Mouse (Mus musculus) hindbrain, embryonic 13.5 days (tissue): Measurements from ENCODE around the gene Tomm20l. TPM values are rescaled to one million over a fixed set of nuclear protein-coding genes. Genes with fewer than 3 reads are reported as not detected.
A peak's percentile ranks its signal among the peaks of the same experiment; 100 is the strongest.

Experiments used
- ATAC-seq: fragments of 200-750 bp; cut with Nextera tagmentation; 2 replicates; pipeline ENCODE4 v1.8.0; 2017; ENCODE audit warnings: moderate TSS enrichment; ENCODE audit not compliant: low FRiP score
- H3K27ac ChIP-seq: fragments of 300-500 bp; sonication (generic); 2 replicates; pipeline ENCODE4 v1.5.1; 2015; ENCODE audit warnings: inconsistent platforms, mild to moderate bottlenecking, moderate library complexity
- H3K27me3 ChIP-seq: fragments of 300-500 bp; sonication (generic); 2 replicates; pipeline ENCODE4 v1.6.1; 2015; ENCODE audit warnings: mild to moderate bottlenecking, inconsistent platforms
- H3K36me3 ChIP-seq: fragments of 300-500 bp; sonication (generic); 2 replicates; pipeline ENCODE4 v1.6.1; 2015; ENCODE audit warnings: mild to moderate bottlenecking, inconsistent platforms
- H3K4me1 ChIP-seq: fragments of 300-500 bp; sonication (generic); replicated peaks from 2 replicates; pipeline ENCODE4 v1.6.1; 2015; ENCODE audit warnings: inconsistent platforms
- H3K4me2 ChIP-seq: fragments of 300-500 bp; sonication (generic); 2 replicates; pipeline ENCODE4 v1.6.1; 2015; ENCODE audit warnings: inconsistent platforms, mild to moderate bottlenecking, moderate library complexity
- H3K4me3 ChIP-seq: fragments of 300-500 bp; sonication (generic); 2 replicates; pipeline ENCODE4 v1.5.1; 2015; ENCODE audit warnings: mild to moderate bottlenecking, inconsistent platforms
- H3K9ac ChIP-seq: fragments of 300-500 bp; sonication (generic); 2 replicates; pipeline ENCODE4 v1.6.1; 2015; ENCODE audit warnings: mild to moderate bottlenecking, inconsistent platforms
- H3K9me3 ChIP-seq: fragments of 300-500 bp; sonication (generic); 2 replicates; pipeline ENCODE4 v1.6.1; 2016; ENCODE audit warnings: inconsistent platforms
- WGBS: fragments of 180-500 bp; shearing (Covaris S2); methylation state at CpG from one replicate; pipeline ENCODE4 v1.1.7; 2015; 5-methylcytosine and 5-hydroxymethylcytosine counted together
- polyA plus RNA-seq: library from polyadenylated mRNA; unstranded; fragments of >200 nt; fragmentation: Nextera tagmentation; extraction: Ambion mirVana; gene quantifications from 2 replicates; pipeline ENCODE4 v1.2.1, GENCODE M21; 2015

Tomm20l gene
- polyA plus RNA-seq, 1 experiment from 2014 or later, result not detected

DNA sequence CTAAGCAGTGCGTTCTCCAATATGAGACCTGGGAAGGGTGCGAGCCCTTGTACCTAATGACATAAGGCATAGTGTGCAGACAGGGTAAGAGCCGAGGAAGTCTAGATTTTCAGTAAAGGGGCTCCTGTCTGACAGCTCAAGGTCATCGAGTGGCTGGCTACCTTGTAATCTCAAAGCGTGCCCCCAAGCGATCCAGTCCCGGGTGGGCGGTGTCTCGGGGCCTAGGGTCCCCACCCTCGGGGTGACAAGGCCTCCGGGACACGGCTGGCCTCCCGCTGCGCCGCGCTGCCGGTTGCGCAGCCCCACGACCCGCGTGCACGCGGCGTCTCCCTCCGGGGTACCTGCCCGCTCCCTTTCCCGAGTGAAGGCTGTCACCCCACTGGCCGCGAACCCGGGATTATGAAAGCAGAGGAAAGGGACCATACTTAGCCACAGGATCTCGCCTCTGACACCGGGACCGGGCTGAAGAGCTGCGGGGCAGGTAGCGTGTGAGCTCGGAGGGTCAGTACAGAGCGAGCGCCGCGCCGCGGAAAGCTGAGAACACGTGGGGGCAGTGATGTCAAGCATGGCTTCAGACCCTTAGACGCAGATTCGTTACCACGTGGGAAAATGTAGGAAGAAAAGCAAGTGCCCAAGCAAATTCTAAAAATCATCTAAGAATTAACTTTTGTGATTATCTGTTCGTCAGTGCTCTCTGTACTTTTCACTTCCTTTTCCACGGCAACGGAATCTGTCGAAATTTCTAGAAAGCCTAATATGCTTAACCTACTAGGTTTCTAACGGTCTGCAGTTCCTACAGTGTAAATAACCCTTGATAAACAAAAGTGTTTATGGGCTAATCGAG lies 25.1 kb downstream of the Tomm20l start, which contains the start of the genes Timm9 and 2700049A03Rik:
Gene Timm9, minus strand, starts transcription at position 555 of the 844 bp plus-strand sequence.
Gene 2700049A03Rik, plus strand, starts transcription at position 719 of the 844 bp plus-strand sequence.
- under 1% methylated on average over 52 of the region's 52 CpGs for WGBS
- H3K4me2 ChIP-seq, result peak within 1 kb of the TSS; percentile 89
- peak within 1 kb of the TSS; percentile 86 for H3K27ac ChIP-seq
- peaks cover 31% of the 10 kb centered on the region for H3K36me3 ChIP-seq
- H3K4me1 ChIP-seq, result peaks cover 38% of the 10 kb centered on the region
- peak within 1 kb of the TSS; percentile 99 for H3K4me3 ChIP-seq
- H3K9ac ChIP-seq, result peak within 1 kb of the TSS; percentile 94
- no peaks in the 10 kb centered on the region for H3K27me3 ChIP-seq
- H3K9me3 ChIP-seq, result no peaks in the 10 kb centered on the region
- ATAC-seq, result peak; percentile 95

DNA sequence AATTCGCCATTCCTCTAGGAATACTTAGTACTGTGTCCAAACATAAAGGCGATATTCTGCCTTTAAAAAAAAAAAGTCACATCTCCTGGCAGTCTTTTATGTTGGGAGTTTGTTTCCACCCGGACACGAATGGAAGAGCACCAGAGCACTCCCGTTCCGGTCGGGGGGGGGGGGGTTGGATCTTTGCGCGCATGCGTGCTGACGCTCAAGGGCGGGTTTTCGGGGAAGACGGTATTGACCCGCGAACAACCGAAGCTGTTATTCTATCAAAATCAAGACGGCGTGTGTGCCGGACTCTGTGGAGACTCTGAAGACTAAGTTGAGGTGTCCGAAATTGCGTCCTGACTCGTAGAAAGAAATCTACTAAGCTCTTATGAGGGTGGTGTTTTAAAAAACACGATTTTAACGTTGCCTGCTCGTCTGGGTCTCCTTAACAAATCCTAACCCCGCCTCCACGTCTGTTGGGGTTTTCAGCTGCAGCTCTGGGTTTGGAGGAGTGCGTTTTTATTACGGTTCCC lies 25.8 kb downstream of the Tomm20l start:
- Histone ChIP-seq H3K4me1 (peaks cover 38% of the 10 kb centered on the region), H3K4me3 (peak overlapping the region; percentile 99), H3K9me3 (no peaks in the 10 kb centered on the region), H3K9ac (peak overlapping the region; percentile 94), H3K27ac (peak overlapping the region; percentile 86), H3K27me3 (no peaks in the 10 kb centered on the region), H3K36me3 (peaks cover 31% of the 10 kb centered on the region), H3K4me2 (peak overlapping the region; percentile 89)
- WGBS, result under 1% methylated on average over 30 of the region's 30 CpGs
- ATAC-seq, result peak; percentile 87

DNA sequence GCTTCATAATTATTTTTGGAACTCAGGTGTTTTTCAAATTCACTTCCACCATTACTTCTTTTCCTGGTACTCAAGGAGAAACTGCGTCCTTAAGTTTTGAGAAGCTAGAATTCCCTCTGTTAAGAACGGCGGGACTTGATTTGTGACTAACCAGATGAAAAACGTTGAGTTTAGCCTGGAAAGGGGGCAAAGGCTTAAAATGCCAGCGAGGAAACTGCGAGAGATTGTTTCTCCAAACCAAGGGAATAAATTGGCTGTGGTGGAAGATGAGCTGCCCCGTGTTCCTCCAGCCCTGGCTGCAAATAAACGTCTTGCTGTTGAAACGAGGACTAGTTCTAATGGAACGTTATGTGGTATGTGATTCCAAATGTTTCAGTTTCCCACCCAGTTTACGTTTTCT lies 26.5 kb downstream of the Tomm20l start:
- peaks cover 33% of the 10 kb centered on the region for H3K36me3 ChIP-seq
- WGBS, result 9% methylated on average over 11 of the region's 11 CpGs
- no peak overlapping the region for H3K27ac ChIP-seq
- H3K9me3 ChIP-seq, result no peaks in the 10 kb centered on the region
- no peak for ATAC-seq
- peak overlapping the region; percentile 94 for H3K9ac ChIP-seq
- H3K27me3 ChIP-seq, result no peaks in the 10 kb centered on the region
- H3K4me2 ChIP-seq, result peak overlapping the region; percentile 89
- H3K4me3 ChIP-seq, result peak overlapping the region; percentile 99
- H3K4me1 ChIP-seq, result peaks cover 38% of the 10 kb centered on the region

DNA sequence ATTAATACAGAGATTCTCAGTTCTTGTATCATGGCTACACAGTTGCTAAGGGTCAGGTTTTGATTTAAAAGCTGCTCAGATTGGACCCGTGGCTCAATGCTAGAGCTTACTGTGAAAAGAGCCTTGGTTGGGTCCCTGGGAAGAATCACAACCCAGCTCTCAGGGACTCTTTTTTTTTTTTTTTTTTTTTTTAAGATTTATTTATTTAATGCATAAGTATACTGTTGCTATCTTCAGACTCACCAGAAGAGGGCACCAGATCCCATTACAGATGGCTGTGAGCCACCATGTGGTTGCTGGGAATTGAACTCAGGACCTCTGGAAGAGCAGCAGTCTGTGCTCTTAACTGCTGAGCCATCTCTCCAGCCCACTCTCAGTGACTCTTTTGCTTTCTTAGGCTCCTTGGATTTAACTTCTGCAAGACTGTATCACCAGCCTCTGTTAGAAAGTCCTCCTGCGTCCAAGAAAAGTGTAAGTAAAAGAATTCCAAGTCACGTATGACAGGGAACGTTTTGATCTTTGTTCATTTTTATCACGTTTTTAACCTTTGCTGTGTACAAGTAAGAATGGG lies 28.1 kb downstream of the Tomm20l start:
- no peak overlapping the region for H3K27ac ChIP-seq
- H3K4me3 ChIP-seq, result no peak overlapping the region

DNA sequence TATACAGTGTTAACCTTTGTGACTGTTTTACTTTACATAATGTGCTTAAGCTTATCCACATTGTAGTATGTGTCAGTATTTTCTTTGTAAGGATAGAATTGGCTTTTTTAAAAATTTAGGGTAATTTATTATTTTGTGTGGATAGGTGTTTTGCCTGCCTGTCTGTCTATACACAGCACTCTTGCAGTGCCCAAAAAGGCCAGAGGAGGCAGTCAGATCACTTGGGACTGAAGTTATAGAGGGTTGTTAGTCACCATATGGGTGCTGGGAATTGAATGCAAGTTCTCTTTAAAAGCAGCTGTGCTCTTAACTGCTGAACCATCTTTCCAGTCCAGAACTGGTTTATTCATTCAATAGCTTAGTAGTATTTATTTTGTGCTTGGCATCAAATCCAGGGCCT lies 30.0 kb downstream of the Tomm20l start:
- H3K9ac ChIP-seq, result no peak overlapping the region
- no peak overlapping the region for H3K4me2 ChIP-seq
- peaks cover 27% of the 10 kb centered on the region for H3K4me1 ChIP-seq
- no peaks in the 10 kb centered on the region for H3K27me3 ChIP-seq
- H3K36me3 ChIP-seq, result peaks cover 57% of the 10 kb centered on the region
- no peaks in the 10 kb centered on the region for H3K9me3 ChIP-seq
- H3K27ac ChIP-seq, result no peak overlapping the region
- no peak for ATAC-seq
- no peak overlapping the region for H3K4me3 ChIP-seq

More for the DNA sequence above, 28.1 kb downstream of the Tomm20l start:
- H3K9me3 ChIP-seq, result no peaks in the 10 kb centered on the region
- no peaks in the 10 kb centered on the region for H3K27me3 ChIP-seq
- no peak overlapping the region for H3K9ac ChIP-seq
- 79% methylated on average over 5 of the region's 5 CpGs for WGBS
- peaks cover 38% of the 10 kb centered on the region for H3K4me1 ChIP-seq
- H3K4me2 ChIP-seq, result peak overlapping the region; percentile 89
- peaks cover 42% of the 10 kb centered on the region for H3K36me3 ChIP-seq
- ATAC-seq, result no peak

DNA sequence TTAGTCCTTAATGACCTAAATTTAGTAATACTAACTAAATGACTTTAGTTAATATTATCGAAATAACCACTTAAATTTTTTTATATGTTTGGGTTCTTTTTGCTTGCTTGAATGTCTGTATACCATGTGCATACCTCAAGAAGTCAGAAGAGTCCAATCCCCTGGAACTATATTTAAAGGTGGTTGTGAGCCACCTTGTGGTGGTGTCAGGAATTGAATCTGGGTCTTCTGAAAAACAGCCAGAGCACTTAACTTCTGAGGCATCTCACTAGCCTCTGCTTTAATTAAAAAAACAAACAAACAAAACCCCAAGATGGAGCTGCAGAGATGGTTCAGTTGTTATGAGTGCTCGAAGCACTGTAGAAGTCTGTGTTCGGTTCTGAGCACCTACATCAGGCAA lies 36.4 kb downstream of the Tomm20l start:
- Histone ChIP-seq H3K4me2 (no peak overlapping the region), H3K9ac (no peak overlapping the region), H3K9me3 (no peaks in the 10 kb centered on the region), H3K36me3 (peaks cover 75% of the 10 kb centered on the region), H3K27ac (no peak overlapping the region), H3K4me3 (no peak overlapping the region), H3K4me1 (no peaks in the 10 kb centered on the region), H3K27me3 (no peaks in the 10 kb centered on the region)
- no peak for ATAC-seq
- 94% methylated on average over 3 of the region's 3 CpGs for WGBS

DNA sequence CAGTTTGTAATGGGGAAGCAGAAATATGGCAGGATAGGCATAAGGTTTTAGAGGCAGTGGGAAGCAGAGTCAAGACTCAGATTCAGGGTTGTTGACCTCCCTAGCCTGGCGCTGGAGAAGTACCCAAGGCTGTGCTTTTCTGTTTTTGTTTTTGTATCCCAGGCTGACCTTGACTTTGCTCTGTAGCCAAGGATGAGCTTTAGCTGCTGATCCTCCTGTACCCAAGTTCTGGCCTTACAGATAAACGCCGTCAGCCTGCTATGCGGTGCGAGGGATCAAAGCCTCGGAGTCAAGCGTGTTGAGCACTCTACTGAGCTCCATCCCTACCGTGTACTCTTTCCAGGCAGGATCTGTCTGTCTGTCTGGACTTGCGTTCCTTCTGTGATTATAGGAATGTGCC lies 37.6 kb downstream of the Tomm20l start:
- Histone ChIP-seq H3K9ac (no peak overlapping the region), H3K27ac (no peak overlapping the region), H3K27me3 (no peaks in the 10 kb centered on the region), H3K4me3 (no peak overlapping the region), H3K36me3 (peaks cover 75% of the 10 kb centered on the region), H3K9me3 (no peaks in the 10 kb centered on the region), H3K4me2 (no peak overlapping the region), H3K4me1 (no peaks in the 10 kb centered on the region)
- ATAC-seq, result no peak
- 95% methylated on average over 9 of the region's 9 CpGs for WGBS

DNA sequence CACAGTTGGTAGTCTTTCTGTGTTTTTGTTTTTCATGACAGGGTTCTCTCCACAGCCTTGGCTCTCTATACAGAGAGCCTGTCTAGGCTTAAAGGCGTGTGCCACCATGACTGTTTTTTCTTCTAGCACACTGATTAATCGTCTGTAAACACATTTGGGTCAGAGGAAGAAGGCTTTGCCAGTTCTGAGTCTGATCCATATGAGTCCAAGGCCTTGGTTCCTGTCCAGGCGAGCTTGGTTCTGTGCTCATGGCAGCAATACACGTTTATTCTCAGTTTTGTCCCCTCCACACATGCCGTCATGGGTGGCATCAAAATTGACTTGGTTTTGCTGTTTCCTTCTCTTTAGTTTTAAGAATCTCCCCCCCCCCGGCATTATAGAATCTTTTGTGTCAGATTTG lies 38.2 kb downstream of the Tomm20l start:
- Histone ChIP-seq H3K4me2 (no peak overlapping the region), H3K4me3 (no peak overlapping the region), H3K9ac (no peak overlapping the region), H3K36me3 (peaks cover 74% of the 10 kb centered on the region), H3K27me3 (no peaks in the 10 kb centered on the region), H3K4me1 (no peaks in the 10 kb centered on the region), H3K9me3 (no peaks in the 10 kb centered on the region), H3K27ac (no peak overlapping the region)
- no peak for ATAC-seq
- WGBS, result 89% methylated on average over 6 of the region's 6 CpGs

DNA sequence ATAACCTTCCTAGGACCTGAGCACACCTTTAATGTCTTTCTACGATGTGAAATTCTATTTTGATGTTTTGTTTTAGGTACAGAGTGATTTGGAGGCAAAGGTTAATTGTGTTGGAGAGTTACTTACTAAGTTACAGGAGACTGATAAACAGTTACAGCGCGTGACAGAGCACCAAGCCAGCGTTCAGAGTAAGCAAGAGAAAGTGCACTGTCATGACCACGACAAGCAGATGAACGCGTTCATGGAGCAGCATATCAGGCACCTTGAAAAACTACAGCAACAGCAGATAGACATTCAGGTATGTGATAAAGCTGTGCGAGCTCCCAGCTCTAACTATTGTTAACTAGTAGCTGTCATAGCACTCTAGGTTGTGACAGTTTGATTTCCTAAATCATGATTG lies 38.9 kb downstream of the Tomm20l start:
- no peak overlapping the region for H3K27ac ChIP-seq
- H3K4me3 ChIP-seq, result no peak overlapping the region
- no peak overlapping the region for H3K9ac ChIP-seq
- H3K27me3 ChIP-seq, result no peaks in the 10 kb centered on the region
- no peaks in the 10 kb centered on the region for H3K9me3 ChIP-seq
- H3K4me1 ChIP-seq, result no peaks in the 10 kb centered on the region
- 95% methylated on average over 8 of the region's 8 CpGs for WGBS
- ATAC-seq, result no peak
- H3K36me3 ChIP-seq, result peaks cover 76% of the 10 kb centered on the region
- no peak overlapping the region for H3K4me2 ChIP-seq

DNA sequence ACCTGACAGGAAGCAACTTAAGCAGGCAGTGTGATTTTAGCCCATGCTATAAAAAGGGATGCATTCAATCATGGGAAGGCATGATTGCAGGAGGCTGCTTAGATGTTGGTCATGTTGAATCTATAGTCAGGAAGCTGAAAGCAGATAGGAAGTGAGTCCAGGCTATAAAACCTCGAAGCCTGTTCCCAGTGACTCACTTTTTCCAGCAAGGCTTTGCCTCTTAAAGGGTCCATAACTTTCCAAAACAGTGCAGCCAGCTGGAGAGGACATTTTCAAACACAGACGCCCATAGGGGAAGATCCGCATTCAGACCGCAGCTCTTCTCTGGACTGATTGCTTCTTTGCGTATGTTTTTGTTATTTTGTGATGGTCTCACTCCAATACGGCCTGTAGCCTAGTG lies 43.8 kb downstream of the Tomm20l start:
- H3K4me3 ChIP-seq, result no peak overlapping the region
- 96% methylated on average over 6 of the region's 6 CpGs for WGBS
- H3K36me3 ChIP-seq, result peaks cover 78% of the 10 kb centered on the region

DNA sequence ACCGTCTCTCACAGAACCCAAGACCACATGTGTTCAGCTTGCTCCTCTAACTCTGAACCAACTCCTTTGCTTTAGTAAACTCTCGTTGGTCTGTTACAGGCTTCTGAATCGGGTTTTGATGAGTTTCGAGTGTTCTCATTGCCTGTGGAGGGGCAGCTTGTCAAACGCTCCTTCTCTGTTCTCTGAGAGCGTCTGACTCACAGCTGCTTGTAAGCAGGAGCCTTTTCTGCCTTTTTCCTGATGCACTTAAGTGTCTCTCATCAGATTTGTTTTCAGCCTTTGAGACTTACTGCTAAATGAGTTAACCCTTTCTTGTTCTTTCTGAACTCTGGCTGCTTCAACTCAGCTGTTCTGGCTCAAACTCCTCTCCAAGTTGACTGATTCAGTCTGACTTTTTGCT lies 46.7 kb downstream of the Tomm20l start:
- H3K4me1 ChIP-seq, result no peaks in the 10 kb centered on the region
- H3K36me3 ChIP-seq, result peaks cover 82% of the 10 kb centered on the region
- H3K4me3 ChIP-seq, result no peak overlapping the region
- H3K27me3 ChIP-seq, result no peaks in the 10 kb centered on the region
- no peaks in the 10 kb centered on the region for H3K9me3 ChIP-seq
- H3K27ac ChIP-seq, result no peak overlapping the region
- no peak overlapping the region for H3K9ac ChIP-seq
- 89% methylated on average over 6 of the region's 6 CpGs for WGBS
- no peak for ATAC-seq
- H3K4me2 ChIP-seq, result no peak overlapping the region

More for the DNA sequence above, 43.8 kb downstream of the Tomm20l start:
- Histone ChIP-seq H3K27ac (no peak overlapping the region), H3K4me2 (no peak overlapping the region), H3K27me3 (no peaks in the 10 kb centered on the region), H3K9me3 (no peaks in the 10 kb centered on the region), H3K4me1 (no peaks in the 10 kb centered on the region), H3K9ac (no peak overlapping the region)
- ATAC-seq, result no peak

DNA sequence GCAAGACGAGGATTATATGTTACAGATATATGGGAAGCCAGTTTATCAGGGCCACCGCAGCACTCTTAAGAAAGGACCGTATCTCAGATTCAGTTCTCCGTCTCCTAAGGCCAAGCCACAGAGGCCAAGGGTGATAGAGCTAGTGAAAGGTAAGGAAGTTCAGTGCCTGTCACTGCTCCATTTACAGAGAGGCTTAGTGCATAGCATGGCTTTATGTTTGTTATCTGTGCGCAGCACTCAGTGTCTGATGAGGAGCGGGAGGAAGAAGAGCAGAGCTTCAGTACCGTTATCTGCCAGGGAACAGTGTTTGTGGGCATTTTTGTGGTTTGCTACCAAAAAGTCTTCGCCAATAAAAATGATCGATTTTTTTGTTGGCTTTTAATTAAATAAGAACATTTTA lies 53.2 kb downstream of the Tomm20l start:
- no peak overlapping the region for H3K27ac ChIP-seq
- H3K9me3 ChIP-seq, result no peaks in the 10 kb centered on the region
- H3K27me3 ChIP-seq, result no peaks in the 10 kb centered on the region
- no peak overlapping the region for H3K4me2 ChIP-seq
- peaks cover 67% of the 10 kb centered on the region for H3K36me3 ChIP-seq
- no peaks in the 10 kb centered on the region for H3K4me1 ChIP-seq
- ATAC-seq, result no peak
- H3K9ac ChIP-seq, result no peak overlapping the region
- H3K4me3 ChIP-seq, result no peak overlapping the region
- 96% methylated on average over 9 of the region's 9 CpGs for WGBS
